Mouse (Mus musculus) liver, embryonic 11.5 days (tissue): Measurements from ENCODE around the gene Mcf2l. TPM values are rescaled to one million over a fixed set of nuclear protein-coding genes. Genes with fewer than 3 reads are reported as not detected.

ENCODE experiments used
- ATAC-seq: fragments of 200-750 bp; cut with Nextera tagmentation; replicated peaks from 2 replicates; pipeline ENCODE4 v1.8.0; 2017; ENCODE audit warnings: moderate number of reproducible peaks, mild to moderate bottlenecking, moderate TSS enrichment, moderate library complexity; ENCODE audit not compliant: low FRiP score
- DNase-seq: peaks from one replicate; pipeline ENCODE4 v3.0.0-alpha.2; 2017; ENCODE audit warnings: low spot score
- H3K27ac ChIP-seq: fragments of 300-500 bp; sonication (generic); 2 replicates; pipeline ENCODE4 v1.5.1; 2014; ENCODE audit warnings: mild to moderate bottlenecking, low read depth, low read length, control low read depth
- H3K27me3 ChIP-seq: fragments of 300-500 bp; sonication (generic); replicated peaks from 2 replicates; pipeline ENCODE4 v1.6.1; 2014; ENCODE audit warnings: low read length, mixed read lengths; ENCODE audit not compliant: control insufficient read depth, insufficient read depth
- H3K36me3 ChIP-seq: fragments of 300-500 bp; sonication (generic); 2 replicates; pipeline ENCODE4 v1.6.1; 2014; ENCODE audit warnings: mild to moderate bottlenecking, low read length, moderate library complexity, mixed read lengths; ENCODE audit not compliant: control insufficient read depth, insufficient read depth
- H3K4me1 ChIP-seq: fragments of 300-500 bp; sonication (generic); replicated peaks from 2 replicates; pipeline ENCODE4 v1.6.1; 2014; ENCODE audit warnings: low read length, mixed read lengths; ENCODE audit not compliant: control insufficient read depth, insufficient read depth
- H3K4me2 ChIP-seq: fragments of 300-500 bp; sonication (generic); 2 replicates; pipeline ENCODE4 v1.6.1; 2014; ENCODE audit warnings: mild to moderate bottlenecking, control low read depth, moderate library complexity
- H3K4me3 ChIP-seq: fragments of 300-500 bp; sonication (generic); 2 replicates; pipeline ENCODE4 v1.5.1; 2014; ENCODE audit warnings: low read depth, low read length, control low read depth
- H3K9ac ChIP-seq: fragments of 300-500 bp; sonication (generic); 2 replicates; pipeline ENCODE4 v1.6.1; 2014; ENCODE audit warnings: low read depth, low read length, control low read depth
- H3K9me3 ChIP-seq: fragments of 300-500 bp; sonication (generic); 2 replicates; pipeline ENCODE4 v1.6.1; 2016; ENCODE audit warnings: low read length, inconsistent platforms, mixed read lengths; ENCODE audit not compliant: control insufficient read depth
- WGBS: fragments of 180-500 bp; shearing (Covaris S2); extraction: QIAGEN DNeasy Blood & Tissue Kit; methylation state at CpG from one replicate; pipeline ENCODE4 v1.1.7; 2014; 5-methylcytosine and 5-hydroxymethylcytosine counted together
- polyA plus RNA-seq: library from polyadenylated mRNA; unstranded; fragments of >200 nt; fragmentation: Nextera tagmentation; extraction: Ambion mirVana; gene quantifications from 2 replicates; pipeline ENCODE4 v1.2.1, GENCODE M21; 2014

Gene Mcf2l
- polyA plus RNA-seq, 1 experiment from 2014 or later = 4.3 TPM

- Histone ChIP-seq H3K4me3 (no peak overlapping the region), H3K27ac (no peak overlapping the region), H3K4me2 (no peak overlapping the region), H3K4me1 (no peaks in the 10 kb centered on the region), H3K9me3 (no peaks in the 10 kb centered on the region), H3K36me3 (no peaks in the 10 kb centered on the region), H3K27me3 (no peaks in the 10 kb centered on the region), H3K9ac (no peak overlapping the region)
- WGBS = 71% methylated on average over 2 of the region's 2 CpGs
- DNase-seq (no peak), ATAC-seq (no peak)
Observed at GRCm38 (mm10) chr8:12960609-12961008, 87.0 kb downstream of the Mcf2l start.

DNA sequence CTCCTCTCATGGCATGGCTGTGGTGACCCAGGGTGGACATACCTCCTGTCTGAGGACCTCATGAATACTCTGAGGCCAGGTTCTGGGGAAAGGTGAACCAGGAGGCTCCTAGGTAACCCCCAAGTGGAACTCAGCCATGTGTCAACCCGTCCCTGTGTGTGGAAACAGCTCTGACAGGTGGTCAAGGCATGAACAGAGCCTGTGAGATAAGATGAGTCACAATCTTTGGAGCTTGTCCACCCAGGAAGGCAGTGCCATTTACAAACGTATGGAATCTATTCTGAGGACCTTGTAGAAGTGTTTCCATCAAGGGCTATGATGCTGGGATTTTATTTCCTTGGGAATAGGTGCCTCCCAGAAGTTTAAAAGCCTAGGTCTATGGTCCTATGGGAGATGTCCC is 87.6 kb downstream of the Mcf2l start:
- WGBS = 25% methylated on average over 2 of the region's 2 CpGs
- no peak overlapping the region for H3K4me3 ChIP-seq

GRCm38 (mm10) chr8:12961821-12962534 is 88.4 kb downstream of the Mcf2l start:
- DNase-seq (no peak), ATAC-seq (no peak)
- WGBS = 67% methylated on average over 8 of the region's 8 CpGs
- no peaks in the 10 kb centered on the region for H3K27me3 ChIP-seq
- H3K9ac ChIP-seq = no peak overlapping the region
- no peak overlapping the region for H3K4me2 ChIP-seq
- H3K27ac ChIP-seq = no peak overlapping the region
- no peaks in the 10 kb centered on the region for H3K4me1 ChIP-seq
- H3K9me3 ChIP-seq = no peaks in the 10 kb centered on the region
- no peaks in the 10 kb centered on the region for H3K36me3 ChIP-seq
- no peak overlapping the region for H3K4me3 ChIP-seq

More for the DNA sequence above, 87.6 kb downstream of the Mcf2l start:
- no peak overlapping the region for H3K4me2 ChIP-seq
- H3K27me3 ChIP-seq = no peaks in the 10 kb centered on the region
- DNase-seq (no peak), ATAC-seq (no peak)
- no peaks in the 10 kb centered on the region for H3K4me1 ChIP-seq
- no peaks in the 10 kb centered on the region for H3K9me3 ChIP-seq
- H3K27ac ChIP-seq = no peak overlapping the region
- H3K36me3 ChIP-seq = no peaks in the 10 kb centered on the region
- no peak overlapping the region for H3K9ac ChIP-seq

DNA sequence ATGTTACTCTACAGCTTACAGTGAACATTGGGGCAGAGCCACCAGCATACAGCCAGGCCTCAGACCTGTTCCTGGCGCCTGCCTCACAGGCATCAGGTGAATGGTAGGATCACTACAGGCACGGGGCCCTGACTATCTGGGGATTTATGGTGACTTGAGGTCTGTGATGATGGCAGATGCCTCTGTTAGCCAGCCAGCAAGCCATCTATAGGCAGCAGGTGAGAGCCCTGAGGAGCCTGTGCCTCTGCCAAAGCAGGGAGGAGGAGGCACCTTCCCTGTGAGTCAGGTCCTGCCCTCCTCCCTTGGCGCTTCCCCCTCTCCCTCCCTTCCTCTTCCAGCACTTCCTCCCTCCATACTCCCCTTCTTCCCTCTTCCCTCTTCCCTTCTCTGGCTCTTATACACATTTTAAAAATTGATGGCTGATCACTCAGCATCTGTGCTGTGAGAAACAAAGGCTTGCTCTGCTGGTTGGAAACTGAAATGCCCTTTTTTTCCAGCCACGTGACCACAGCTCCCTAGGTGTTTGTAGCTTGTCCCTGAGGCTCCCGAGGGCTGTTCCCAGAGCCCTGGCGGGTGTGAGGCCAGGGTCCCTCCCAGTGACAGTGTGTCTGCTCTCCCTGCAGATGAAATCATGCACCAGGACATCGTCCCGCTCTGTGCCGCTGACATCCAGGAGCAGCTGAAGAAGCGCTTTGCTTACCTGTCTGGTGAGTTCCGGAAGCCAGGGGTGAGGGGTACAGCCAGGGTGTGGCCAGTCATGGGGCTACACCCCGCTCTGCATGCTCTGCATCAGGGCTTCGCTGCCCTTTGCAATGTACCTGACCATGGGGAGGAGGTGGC is 89.2 kb downstream of the Mcf2l start:
- Histone ChIP-seq H3K4me3 (no peak overlapping the region), H3K4me1 (no peaks in the 10 kb centered on the region), H3K4me2 (no peak overlapping the region), H3K27me3 (no peaks in the 10 kb centered on the region), H3K36me3 (no peaks in the 10 kb centered on the region), H3K9me3 (no peaks in the 10 kb centered on the region), H3K27ac (no peak overlapping the region), H3K9ac (no peak overlapping the region)
- 55% methylated on average over 13 of the region's 13 CpGs for WGBS
- ATAC-seq (no peak), DNase-seq (no peak)

DNA sequence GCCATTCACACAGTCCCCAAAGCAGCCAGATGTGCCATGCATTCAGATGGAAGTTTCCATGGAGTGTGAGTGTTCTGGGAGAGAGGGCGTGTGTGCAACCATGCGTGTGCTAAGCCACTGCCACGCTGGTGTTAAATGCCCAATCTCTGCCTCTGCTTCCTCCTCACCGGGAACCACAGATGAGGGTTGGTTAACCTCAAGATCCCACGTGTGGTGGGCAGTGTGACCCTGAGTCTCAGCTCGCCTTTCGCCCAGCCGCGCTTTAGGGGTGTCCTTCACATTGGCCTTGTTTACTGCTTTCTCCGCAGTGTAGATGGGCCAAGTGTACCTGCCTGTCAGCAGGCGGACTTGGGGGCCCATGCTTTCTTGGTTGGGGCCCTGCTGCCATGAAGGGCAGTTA is 102.7 kb downstream of the Mcf2l start:
- Histone ChIP-seq H3K4me1 (peaks cover 4% of the 10 kb centered on the region), H3K9ac (no peak overlapping the region), H3K27me3 (0 out of 2 replicates have a peak, but pooled peaks cover 3% of the 10 kb centered on the region), H3K4me2 (no peak overlapping the region), H3K36me3 (no peaks in the 10 kb centered on the region; the same call in 1 of the 2 replicates), H3K27ac (no peak overlapping the region), H3K4me3 (no peak overlapping the region), H3K9me3 (no peaks in the 10 kb centered on the region)
- 63% methylated on average over 11 of the region's 11 CpGs for WGBS
- no peak for ATAC-seq
- DNase-seq = no peak

DNA sequence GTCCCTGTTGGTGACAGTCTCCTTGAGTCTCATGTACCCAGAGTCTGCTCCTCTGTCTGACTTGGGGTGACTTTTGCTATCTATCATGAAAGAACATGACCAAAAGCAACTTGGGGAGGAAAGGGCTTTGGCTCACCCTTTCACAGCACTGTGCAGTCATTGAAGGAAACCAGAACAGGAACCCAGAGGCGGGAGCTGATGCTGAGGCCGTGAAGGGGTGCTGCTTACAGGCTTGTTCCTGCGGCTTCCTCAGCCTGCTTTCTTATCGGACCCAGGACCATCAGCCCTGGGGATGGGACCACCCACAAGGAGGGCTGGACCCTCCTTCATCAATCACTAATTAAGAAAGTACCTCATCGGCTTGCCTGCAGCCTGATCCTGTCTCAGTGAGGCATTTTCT is 103.1 kb downstream of the Mcf2l start:
- Histone ChIP-seq H3K4me1 (peaks cover 4% of the 10 kb centered on the region), H3K9me3 (no peaks in the 10 kb centered on the region), H3K27ac (no peak overlapping the region), H3K36me3 (no peaks in the 10 kb centered on the region; the same call in 1 of the 2 replicates), H3K4me2 (peak overlapping the region; percentile 23; the same call in 1 of the 2 replicates), H3K9ac (no peak overlapping the region), H3K27me3 (0 out of 2 replicates have a peak, but pooled peaks cover 3% of the 10 kb centered on the region), H3K4me3 (no peak overlapping the region)
- DNase-seq = no peak
- no peak for ATAC-seq
- 33% methylated on average over 5 of the region's 5 CpGs for WGBS

DNA sequence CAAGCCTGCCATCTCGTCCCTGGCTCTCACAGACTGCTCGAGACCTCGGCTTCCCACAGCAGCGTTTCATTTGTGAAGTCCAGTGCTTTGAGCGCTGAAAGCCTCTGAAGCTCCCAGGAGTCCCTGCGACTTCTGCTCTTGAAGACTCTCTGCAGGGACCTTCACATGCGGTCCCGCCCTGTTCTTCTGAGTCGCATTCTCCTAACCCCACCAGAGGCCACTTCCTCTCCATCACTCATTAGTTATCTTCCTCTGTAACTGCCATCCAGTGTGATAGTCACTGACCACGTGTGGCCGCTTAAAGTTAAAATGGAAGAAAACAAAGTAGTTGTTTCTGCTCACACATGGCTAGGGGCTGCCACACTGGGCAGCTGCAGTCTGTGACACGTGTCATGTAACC is 103.7 kb downstream of the Mcf2l start:
- no peak for DNase-seq
- H3K9me3 ChIP-seq = no peaks in the 10 kb centered on the region
- 44% methylated on average over 12 of the region's 12 CpGs for WGBS
- H3K9ac ChIP-seq = no peak overlapping the region
- 0 out of 2 replicates have a peak, but pooled peaks cover 3% of the 10 kb centered on the region for H3K27me3 ChIP-seq
- no peak for ATAC-seq
- no peak overlapping the region for H3K27ac ChIP-seq
- no peaks in the 10 kb centered on the region; the same call in 1 of the 2 replicates for H3K36me3 ChIP-seq
- peak overlapping the region; percentile 23; the same call in 1 of the 2 replicates for H3K4me2 ChIP-seq
- peaks cover 4% of the 10 kb centered on the region for H3K4me1 ChIP-seq
- no peak overlapping the region for H3K4me3 ChIP-seq

DNA sequence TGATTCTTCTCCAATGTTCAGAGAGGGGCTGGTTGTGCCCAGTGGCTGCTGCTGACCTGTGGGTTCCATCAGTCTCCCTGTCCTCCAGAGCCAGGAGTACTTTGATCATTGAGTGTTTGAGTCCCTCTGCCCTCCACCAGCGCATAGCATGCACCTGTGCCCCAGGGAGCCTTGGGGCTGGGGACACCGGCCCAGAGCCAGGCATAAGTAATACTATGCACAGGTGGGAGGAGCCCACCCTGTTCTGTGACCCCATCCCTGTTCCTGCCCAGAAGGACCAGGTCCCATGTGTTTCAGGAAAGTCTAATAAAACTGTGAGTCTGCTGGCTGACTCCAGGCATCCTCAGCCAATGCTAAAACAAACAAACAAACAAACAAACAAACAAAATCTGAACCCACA is 104.7 kb downstream of the Mcf2l start:
- H3K36me3 ChIP-seq = no peaks in the 10 kb centered on the region; the same call in 1 of the 2 replicates
- 48% methylated on average over 2 of the region's 2 CpGs for WGBS
- H3K9ac ChIP-seq = no peak overlapping the region
- ATAC-seq (no peak), DNase-seq (no peak)
- H3K27me3 ChIP-seq = 0 out of 2 replicates have a peak, but pooled peaks cover 3% of the 10 kb centered on the region
- H3K4me1 ChIP-seq = peaks cover 4% of the 10 kb centered on the region
- H3K4me3 ChIP-seq = no peak overlapping the region
- no peak overlapping the region for H3K4me2 ChIP-seq
- H3K27ac ChIP-seq = no peak overlapping the region
- H3K9me3 ChIP-seq = no peaks in the 10 kb centered on the region
